Mouse (Mus musculus) embryonic fibroblast, embryonic 13.5 days (primary cell): ENCODE measurements around the gene Samd4b.

ENCODE experiments used
- CTCF ChIP-seq: IDR thresholded peaks from 2 replicates; pipeline ENCODE4 v1.5.1; 2011; ENCODE audit warnings: mild to moderate bottlenecking, control low read depth, low read length, moderate library complexity, borderline replicate concordance; ENCODE audit not compliant: insufficient read depth
- POLR2A ChIP-seq: IDR thresholded peaks from 2 replicates; pipeline ENCODE4 v1.6.1; 2011; ENCODE audit warnings: low read depth, mild to moderate bottlenecking, control low read depth, low read length, moderate library complexity

DNA sequence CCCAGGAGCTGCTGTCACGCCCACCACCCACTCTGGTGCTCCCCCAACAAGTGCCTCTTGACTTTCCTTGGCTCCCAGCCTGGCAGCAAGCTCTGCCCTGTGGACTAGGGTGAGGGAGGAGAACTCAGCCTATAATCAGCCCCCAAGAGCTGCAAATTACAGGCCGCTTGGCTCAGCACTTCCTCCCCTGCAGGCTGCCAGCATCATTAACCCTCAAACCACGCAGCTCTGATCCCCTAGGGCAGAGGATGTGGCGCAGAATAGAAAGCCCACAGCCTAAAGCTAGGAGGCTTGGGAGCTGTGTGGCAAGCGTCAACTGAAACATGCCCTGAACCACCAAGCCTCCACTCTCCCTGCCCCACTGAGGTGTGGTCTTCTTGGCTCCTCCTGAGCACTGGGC, 32.5 kb downstream of the Samd4b start:
- TF ChIP-seq POLR2A, result no peak
- no peak for TF ChIP-seq CTCF
